Mouse (Mus musculus) erythroblast, embryonic 14.5 days (primary cell): Measurements from ENCODE around the gene Atp1a3.

Experiments
- GATA1 ChIP-seq: IDR thresholded peaks from 2 replicates; pipeline ENCODE4 v1.6.1; 2012; ENCODE audit warnings: low read length, inconsistent platforms, mixed read lengths
- TAL1 ChIP-seq: IDR thresholded peaks from 3 replicates; pipeline ENCODE4 v1.6.1; 2012; ENCODE audit warnings: low read length, inconsistent platforms, mixed read lengths

GRCm38 (mm10) chr7:24974893-24975595 is 30.7 kb downstream of the Atp1a3 start:
- TF ChIP-seq GATA1 (no peak), TAL1 (no peak)
